Mouse (Mus musculus): ENCODE data around the gene Hs3st5. TPM values are rescaled to one million over a fixed set of nuclear protein-coding genes. Genes with fewer than 3 reads are reported as not detected.

The Hs3st5 gene
- total RNA-seq, 2 experiments from 2014 or later: 1.8 to 1.9 TPM

DNA sequence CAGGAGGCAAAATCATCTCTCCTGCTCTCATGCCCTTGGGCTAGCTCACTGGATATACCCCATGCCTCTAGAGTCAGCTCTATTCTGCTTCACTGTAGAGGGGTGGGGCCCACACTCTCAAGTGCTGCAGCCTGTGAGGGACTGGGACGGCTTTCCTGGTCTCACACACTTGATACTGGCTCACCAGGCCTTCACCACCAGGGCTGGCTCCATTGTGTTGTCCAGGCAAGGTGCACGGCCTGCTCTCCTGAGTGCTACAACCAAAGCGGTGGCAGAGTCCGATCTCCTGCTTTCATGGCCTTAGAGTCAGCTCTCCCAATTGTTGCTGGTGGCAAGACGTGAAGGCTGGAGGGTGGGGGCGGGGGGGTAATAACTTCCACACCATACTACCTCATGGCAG lies 268.3 kb downstream of the Hs3st5 start:
- no peak for DNase-seq (ENCODE audit: low spot score)
- intact Hi-C loops (cut with DNase I): no loop called here

- intact Hi-C loops (cut with DNase I): no loop called here
- no peak for DNase-seq (ENCODE audit: low spot score)
These were observed 275.0 kb downstream of the Hs3st5 start for GRCm38 (mm10) chr10:36781641-36782040.

GRCm38 (mm10) chr10:36786970-36787369 lies 280.4 kb downstream of the Hs3st5 start:
- intact Hi-C loops (cut with DNase I): no loop called here
- DNase-seq (ENCODE audit: low spot score): no peak

GRCm38 (mm10) chr10:36791771-36792170 lies 285.2 kb downstream of the Hs3st5 start:
- intact Hi-C loops (cut with DNase I): no loop called here
- DNase-seq (ENCODE audit: low spot score): no peak

DNA sequence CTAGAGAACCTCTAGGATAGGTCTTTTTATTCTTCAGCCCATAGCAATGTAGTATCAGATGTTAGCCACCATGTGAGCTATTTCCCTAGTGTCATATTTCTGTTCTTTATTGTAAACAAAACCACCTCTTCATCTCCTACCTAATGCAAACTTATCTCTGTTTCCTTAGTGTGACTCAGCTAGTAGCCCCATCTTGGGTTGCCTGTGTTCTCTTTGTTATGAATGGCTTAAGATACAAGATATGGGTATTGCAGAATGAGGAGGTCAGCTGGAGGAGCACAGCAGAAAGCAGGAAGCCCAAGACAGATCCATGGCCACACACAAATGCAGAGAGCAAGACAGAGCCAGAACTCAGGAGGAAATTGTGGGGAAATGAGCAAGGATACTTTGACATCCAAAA lies 288.7 kb downstream of the Hs3st5 start:
- no peak for DNase-seq (ENCODE audit: low spot score)
- intact Hi-C loops (cut with DNase I): no loop called here

DNA sequence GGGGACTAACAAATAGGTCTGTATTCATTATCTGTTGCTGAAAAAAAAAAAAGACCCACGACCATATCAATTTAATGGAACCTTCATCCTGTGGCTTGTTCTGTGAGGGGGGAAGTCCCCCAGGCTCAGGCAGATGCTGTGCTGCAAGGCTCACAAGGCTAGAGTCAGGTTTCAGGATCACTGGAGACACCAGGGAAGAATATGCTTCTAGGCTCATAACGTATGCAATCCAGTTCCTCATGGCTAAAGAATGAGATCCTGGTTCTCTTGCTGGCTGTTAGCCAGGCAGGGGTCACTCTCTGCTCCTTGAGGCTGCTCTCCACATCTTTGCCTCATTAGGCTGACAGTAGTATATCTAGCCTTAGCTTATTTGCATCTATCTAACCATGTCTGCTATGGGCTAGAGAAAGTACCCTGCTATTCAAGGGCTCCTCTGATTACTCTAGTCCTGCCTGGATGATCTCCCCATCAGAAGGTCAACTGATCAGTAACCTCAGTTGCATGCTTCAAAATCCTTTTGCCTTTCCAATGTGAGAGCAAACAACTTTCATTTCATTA lies 294.4 kb downstream of the Hs3st5 start:
- no peak for DNase-seq (ENCODE audit: low spot score)
- intact Hi-C loops (cut with DNase I): no loop called here

- no peak for DNase-seq (ENCODE audit: low spot score)
- intact Hi-C loops (cut with DNase I): no loop called here
These were observed 297.1 kb downstream of the Hs3st5 start for GRCm38 (mm10) chr10:36803705-36804104.

DNA sequence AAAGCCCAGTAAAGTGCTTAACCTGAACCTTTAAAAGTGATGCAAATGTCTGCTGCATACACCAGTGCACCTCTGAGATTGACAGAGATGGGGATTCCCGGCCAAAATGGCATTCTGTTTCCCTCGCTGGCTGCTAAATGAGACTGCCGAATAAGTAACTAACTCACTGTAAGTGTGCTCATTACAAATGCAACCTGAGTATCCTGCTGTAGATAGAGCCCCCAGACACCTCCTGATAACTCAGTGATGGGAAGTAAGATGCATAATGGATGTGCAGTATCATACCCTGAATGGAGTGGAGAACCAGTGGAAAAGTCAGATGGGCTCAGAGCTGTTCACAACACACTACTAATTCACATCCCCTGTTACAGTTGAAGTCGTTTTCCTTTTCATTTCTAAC lies 298.7 kb downstream of the Hs3st5 start:
- DNase-seq (ENCODE audit: low spot score): no peak
- intact Hi-C loops (cut with DNase I): no loop called here

GRCm38 (mm10) chr10:36805788-36806187 lies 299.2 kb downstream of the Hs3st5 start:
- DNase-seq (ENCODE audit: low spot score): no peak
- intact Hi-C loops (cut with DNase I): no loop called here

DNA sequence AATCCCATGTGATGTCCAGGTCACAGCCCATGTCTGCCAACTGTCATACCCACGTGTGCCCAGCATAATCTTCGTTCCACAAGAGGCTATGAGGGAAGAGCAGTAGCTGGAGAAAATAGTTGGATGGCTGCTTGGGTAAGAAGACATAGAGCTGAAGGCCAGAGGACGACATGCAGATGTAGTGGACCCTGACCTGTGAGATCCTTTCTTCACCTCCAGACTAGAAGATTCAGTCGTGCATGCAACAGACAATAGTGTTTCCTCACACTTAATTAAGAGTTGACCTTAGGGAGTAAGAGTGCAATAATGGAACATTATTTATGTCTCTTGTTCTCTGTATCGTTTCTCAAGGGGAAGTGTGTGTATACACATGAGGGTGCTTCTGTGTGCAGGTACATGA lies 300.4 kb downstream of the Hs3st5 start:
- intact Hi-C loops (cut with DNase I): no loop called here
- DNase-seq (ENCODE audit: low spot score): no peak

DNA sequence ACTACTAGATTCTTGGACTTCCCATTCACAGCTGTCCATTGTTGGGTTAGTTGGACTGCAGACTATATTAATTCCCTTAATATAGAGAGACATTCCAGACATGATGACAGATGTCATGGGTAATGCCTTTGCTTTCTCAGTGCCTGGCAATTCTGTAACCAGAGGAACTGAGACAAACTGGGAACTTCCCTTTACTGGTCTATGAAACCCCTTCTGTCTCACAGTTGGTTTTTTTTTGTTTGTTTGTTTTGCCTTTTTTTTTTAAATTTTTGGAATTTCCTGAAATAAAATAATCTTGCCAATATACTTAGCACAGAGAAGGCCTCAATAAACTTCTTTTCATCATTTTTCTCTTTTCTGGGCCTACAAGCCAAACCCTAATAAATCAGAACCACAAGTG lies 312.3 kb downstream of the Hs3st5 start:
- intact Hi-C loops (cut with DNase I): no loop called here
- no peak for DNase-seq (ENCODE audit: low spot score)

DNA sequence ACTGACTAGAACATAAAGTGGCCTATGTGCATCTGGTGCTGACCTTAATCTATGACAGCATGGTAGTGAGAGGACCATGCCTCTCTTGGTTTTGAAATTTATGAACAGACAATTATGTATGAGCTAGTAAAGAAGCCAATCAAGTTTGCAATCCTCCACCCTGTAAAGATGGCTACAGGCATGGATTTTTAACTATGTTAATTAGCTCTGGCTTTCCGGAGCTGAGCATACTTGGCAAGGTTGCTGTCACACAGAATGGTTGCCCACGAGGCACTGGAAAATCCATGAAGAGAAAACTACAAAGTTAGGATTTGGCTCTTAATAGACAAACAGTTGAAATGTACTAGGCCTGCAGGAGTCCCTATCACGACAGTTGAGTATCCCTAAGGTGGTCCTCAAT lies 322.5 kb downstream of the Hs3st5 start:
- intact Hi-C loops (cut with DNase I): no loop called here
- DNase-seq (ENCODE audit: low spot score): no peak

- no peak for DNase-seq (ENCODE audit: low spot score)
- intact Hi-C loops (cut with DNase I): loop anchor here (5.0 kb wide), 1 partner anchor 285 kb away; no protein-coding TSS in a partner anchor
These were observed 325.6 kb downstream of the Hs3st5 start for GRCm38 (mm10) chr10:36832204-36832603.

DNA sequence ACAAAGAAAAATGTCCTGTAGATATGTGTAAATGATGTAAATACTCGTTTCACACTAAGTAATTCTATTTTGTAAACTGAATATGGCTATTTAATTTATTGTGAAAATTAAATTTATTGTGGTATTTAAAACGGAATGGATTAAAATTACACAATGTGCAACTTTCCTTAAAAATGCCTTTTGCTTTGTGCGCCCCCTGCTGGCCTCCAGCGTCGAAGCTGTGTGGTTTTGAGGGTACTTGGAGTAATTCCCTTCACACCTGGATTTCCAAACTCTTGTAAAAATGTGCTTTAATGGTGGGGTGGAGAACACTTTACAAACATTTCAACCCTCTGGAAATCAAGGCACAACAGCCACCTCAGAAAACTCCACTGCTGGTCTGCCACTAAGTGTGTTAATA lies 327.6 kb downstream of the Hs3st5 start:
- intact Hi-C loops (cut with DNase I): loop anchor here (5.0 kb wide), 1 partner anchor 287 kb away; no protein-coding TSS in a partner anchor
- no peak for DNase-seq (ENCODE audit: low spot score)

- intact Hi-C loops (cut with DNase I): no loop called here
- DNase-seq (ENCODE audit: low spot score): no peak
These were observed 329.4 kb downstream of the Hs3st5 start for GRCm38 (mm10) chr10:36835836-36836516.

GRCm38 (mm10) chr10:36850231-36850630 lies 343.6 kb downstream of the Hs3st5 start:
- intact Hi-C loops (cut with DNase I): no loop called here
- DNase-seq (ENCODE audit: low spot score): no peak

- intact Hi-C loops (cut with DNase I): no loop called here
- no peak for DNase-seq (ENCODE audit: low spot score)
These were observed 355.7 kb downstream of the Hs3st5 start for GRCm38 (mm10) chr10:36862127-36862895.

All from heart, postnatal 25 days (tissue).